Mouse (Mus musculus): Measurements from ENCODE around the gene Catsper2.
"Not testable (repeated sequence)": the region's sequence is repeated elsewhere in the genome, so short reads cannot be mapped to it uniquely, and the experiment has no call there.

The Catsper2 gene

DNA sequence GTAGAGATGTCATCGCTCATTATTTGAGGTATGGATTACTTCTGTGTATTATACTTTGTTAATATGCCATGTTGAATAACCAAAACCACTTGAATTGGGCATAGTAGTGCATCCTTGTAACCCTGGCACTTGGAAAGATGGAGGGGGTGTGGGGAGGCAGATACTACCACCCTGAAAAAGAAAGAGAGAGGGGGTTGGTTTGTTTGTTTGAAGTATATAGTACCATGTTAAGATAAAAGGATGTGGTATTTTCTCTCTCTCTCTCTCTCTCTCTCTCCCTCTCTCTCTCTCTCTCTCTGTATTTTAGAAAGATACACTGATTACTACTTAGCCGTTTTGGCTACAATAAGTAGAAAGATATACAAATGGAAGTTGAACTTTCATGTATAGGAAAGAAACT is 12.3 kb upstream of the Catsper2 start:
- DNase-seq, result no peak

DNA sequence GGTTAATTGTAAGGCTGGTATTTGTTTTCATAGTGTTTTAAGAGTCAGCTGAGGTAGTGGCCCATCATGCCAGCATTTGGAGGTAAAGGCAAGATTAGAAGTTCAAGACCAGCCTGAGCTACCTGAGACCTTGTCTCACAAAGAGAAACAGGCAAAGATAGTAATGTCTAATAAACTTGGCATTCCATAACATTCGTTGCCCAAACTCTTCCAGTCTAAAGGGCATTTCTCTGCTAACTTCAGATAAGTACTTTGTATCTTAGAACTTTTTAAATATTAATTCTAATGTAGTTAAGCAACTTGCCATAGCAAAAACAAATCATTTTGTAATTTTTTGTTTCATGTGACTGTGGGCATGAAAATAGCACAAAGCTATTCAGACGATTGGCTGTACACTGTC is 9.6 kb upstream of the Catsper2 start:
- no peak for DNase-seq

DNA sequence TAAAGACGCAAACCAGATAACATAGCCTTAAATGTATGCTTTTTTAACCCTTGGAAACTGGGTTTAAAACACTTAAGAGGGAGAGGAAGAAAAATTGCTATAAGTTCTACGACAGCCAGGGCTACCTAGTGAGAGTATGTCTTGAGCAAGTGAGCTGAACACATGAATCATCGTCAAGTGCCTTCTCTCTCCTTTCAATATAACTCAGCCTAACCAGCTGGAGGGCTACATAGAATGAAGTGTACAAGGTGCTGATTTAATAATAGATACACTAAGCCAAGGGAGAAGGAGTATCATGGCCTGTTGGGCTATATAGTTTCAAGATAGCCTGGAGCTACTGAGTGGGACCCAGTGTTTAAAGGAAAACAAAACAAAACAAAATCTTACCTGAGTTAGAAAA is 4.9 kb upstream of the Catsper2 start:
- no peak for DNase-seq

DNA sequence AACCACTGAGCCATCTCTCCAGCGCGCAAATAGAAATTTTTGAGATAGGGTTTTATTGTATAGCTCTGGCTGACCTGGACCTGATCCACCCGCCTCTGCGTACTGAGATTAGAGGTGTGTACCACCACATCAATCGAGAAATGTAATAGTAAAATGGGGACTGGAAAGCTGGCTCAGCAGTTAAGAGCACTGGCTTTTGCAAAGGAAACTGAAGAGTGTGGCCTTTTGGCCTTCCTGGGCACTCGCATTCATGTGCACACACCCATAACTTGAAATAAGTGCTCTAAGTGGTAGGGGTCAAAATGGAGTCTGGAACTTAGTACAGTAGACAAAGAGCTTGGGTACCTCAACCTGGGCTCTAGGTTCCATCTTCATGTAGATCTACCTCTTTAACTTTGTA is 2.8 kb upstream of the Catsper2 start:
- DNase-seq, result no peak

DNA sequence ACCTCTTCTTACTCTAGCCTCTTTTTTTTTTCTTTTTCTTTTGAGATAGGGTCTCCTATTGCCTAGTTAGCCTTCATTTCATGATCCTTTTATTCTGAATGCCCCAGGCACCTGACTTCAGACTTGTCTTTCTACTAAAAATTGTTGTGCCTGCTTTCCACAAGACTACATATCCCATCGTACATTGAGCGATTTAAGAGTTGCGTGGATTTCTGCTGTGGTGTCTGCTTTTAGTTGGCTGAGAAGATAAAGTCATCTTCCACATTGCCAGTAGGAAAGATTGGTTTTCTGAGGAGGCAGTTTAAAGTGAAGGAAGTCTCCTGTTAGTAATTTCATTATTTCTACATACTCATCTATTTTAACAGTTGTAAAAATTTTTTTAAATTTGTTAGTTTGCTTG is 2.0 kb upstream of the Catsper2 start:
- DNase-seq, result no peak

DNA sequence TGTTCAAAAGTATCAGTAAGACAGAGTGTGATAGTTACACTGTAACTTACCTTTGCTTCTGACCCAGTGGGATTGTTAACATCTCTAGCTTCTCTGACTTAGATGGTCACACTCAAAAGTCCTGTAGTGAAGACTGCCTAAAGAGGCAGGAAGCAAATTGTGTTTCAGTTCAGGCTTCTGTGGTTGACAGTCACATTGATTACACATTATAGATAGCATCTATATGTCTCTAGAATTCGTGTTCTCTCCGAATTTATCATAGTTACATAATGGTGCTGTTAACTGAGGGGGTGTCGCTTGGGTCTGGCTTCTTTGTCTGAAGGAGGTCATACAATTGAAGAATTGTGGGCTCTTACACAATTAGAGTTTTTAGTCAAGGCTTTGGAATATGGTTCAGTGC is 1.5 kb upstream of the Catsper2 start:
- DNase-seq, result no peak

DNA sequence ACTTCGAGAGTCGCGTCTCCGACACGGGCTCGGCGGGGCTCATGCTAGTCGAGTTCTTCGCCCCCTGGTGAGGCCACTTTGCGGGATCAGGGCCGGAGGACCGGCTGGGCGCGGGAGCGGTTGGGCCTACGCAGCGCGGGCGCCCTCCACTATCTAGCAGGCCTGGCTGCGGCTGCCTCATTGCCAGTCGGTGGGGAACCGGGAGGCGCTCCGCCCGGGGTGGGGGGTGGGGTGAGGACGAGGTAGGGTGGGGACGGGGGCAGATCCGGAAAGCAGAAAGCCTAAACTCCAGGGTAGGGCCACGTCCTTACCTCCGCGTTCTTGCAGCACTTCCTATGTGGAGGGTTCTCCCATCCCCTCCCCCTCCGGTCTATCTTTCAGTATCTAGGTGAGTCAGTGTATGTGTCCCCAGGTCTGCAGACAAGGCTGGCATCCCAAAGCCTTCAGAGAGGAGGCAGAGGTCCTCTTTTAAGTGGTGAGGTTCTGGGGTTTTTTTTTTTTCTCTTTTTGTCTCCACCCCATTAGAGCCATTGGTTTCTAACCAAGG is 620 bp upstream of the Catsper2 start:
- peak in 1 of 2 experiments; percentile 46 for DNase-seq

DNA sequence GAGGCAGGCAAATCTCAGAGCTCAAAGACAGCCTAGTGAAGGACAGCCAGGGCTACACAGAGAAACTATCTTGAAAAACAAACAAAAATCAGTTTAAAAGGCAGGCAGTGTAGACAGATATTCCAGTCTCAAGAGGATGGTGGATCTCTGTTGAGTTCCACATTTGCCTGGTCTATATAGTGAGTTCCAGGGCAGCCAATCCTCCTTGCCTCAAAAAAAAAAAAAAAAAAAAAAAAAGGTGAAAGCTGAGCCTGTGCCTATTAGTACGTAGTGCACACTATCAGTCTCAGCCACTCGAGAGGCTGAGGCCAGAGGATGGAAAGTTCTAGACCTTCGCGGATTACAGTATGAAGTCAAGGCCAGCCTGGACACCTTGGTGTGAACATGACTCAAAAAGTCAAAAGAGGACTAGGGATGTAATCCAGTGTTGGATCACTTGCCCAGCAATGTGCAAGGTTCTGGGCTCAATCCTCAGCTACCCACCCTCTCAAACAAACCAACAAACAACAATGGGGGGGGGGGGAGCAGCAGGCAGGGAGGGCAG is 677 bp downstream of the Catsper2 start:
- peak in 1 of 2 experiments; percentile 14 for DNase-seq

DNA sequence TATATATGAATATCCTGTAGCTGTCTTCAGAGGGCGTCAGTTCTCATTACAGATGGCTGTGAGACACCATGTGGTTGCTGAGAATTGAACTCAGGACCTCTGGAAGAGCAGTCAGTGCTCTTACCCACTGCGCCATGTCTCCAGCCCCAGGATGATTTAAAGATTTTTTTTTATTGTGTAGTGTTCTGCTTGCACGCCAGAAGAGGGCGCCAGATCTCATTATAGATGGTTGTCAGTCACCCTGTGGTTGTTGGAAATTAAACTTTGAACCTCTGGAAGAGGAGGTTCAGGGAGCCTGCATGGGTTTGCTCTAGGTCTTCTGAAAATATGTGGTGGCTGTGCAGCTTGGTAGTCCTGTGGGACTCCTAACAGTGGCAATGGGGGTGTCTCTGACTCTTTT is 5.4 kb downstream of the Catsper2 start:
- DNase-seq, result peak; percentile 25 to 56

DNA sequence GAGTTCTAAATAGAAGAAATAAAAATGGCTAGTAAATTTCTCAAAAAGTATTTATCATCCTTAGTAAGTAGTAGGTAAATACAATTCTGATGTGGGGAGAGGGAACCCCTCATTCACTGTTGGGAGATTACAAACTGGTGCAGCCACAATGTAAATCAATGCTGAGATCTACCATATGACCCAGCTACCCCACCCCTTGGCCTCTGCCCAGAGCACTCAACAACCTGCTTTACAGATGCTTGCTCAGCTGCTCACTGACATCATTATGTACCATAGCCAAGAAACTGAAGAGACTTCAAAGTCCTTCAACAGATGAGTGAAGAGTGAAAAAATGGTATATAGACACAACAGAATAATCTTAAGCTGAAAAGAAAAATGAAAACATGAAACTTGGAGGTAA is 10.3 kb downstream of the Catsper2 start:
- no peak for DNase-seq

DNA sequence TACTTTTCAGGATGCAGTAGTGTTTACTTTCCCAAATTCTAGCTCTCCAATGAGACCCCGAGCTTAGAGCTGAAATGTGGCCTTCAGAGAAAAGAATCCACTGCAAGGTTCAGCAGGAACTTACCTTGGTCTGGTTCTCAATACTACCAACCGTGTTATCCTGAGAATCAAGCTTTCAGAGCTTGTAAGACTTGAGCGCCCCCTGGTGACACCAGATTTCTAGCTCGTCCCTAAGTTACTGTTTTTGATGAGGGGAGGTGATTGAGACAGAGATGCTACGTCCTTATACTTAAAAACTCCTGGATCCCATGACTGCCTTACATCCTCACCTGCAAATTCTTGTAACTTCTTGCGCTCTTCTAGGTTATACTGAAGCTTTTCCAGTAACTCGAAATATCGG is 17.0 kb downstream of the Catsper2 start:
- DNase-seq, result peak; percentile 91 to 92

DNA sequence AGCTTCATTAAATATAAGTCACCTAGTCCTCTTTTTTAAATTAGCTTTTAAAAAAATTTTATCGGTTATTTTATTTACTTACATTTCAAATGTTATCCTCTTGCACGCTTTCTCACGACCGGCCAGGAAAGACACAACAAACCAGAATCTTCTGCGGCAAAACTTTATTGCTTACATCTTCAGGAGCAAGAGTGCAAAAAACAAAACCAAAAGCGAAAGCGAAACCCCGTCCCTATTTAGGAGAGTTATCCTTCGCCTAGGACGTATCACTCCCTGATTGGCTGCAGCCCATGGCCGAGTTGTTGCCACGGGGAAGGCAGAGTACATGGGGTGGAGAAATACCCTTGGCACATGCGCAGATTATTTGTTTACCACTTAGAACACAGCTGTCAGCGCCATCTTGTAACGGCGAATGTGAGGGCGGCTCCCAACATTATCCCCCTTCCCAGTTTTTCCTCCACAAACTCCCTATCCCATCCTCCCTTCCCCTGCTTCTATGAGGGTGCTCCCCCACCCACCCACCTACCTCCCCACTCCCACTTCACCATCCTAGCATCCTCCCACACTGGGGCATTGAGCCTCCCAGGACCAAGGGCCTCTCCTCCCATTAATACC is 26.5 kb downstream of the Catsper2 start, which contains the start of gene Strc:
Gene Strc, minus strand, starts transcription at position 208 of the 615 bp plus-strand sequence.
- not testable (repeated sequence) for DNase-seq

DNA sequence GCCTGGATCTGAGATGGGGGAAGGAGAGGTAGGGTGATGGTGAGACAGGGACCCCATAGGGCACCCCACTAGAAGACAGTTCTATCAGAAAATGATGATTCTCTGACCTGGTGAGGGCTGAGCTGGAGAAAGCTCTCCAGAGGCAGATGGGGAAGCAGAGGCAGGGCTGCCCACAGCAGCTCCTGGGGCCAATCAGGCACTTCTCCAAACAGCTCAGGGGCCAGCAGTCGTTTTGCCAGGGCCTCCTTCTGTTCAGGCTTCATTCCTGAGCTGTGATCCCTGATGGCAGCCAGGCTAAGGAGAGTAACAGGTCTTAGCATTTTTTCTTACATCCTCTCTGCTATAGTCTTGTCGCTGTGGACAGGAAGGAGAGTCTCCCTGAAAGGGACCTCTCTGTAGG is 38.8 kb downstream of the Catsper2 start:
- DNase-seq, result no peak

DNA sequence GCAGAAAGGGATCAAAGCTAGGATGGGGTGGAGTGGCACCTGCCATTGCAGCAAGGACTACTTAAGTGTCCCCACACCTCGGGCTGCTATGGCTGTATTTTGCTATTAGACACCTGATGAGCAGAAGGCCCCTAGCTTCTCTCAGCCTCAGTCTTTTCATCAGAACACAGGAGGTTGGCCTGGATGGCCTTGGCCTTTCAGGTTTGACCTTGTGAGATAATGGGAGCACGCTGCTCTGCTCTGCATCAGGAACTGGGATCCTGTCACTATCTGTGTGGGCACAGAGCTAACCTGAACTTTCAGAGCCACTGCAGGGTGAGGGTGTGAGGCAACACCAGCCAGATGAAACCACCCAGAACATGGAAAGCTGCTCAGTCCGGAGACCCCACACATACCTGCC is 41.3 kb downstream of the Catsper2 start:
- DNase-seq, result no peak

DNA sequence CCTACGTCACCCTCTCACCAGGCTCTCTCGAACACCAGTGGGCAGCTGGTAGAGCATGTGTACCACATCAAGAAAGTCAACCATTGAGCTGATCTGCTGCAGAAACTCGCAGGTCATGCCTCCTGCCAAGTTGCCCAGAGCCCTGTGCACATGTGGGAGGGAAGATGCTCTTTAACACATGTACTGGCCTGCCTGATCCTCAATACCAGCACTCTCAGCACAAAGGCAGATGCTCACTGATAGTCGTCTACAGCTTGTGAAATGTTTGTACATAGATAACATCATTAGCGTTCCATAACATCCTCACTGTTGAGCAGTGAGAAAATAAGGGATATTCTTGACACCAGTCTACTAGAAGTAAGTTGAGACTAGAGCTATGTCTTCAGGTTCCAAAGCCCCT is 42.7 kb downstream of the Catsper2 start:
- DNase-seq, result no peak

DNA sequence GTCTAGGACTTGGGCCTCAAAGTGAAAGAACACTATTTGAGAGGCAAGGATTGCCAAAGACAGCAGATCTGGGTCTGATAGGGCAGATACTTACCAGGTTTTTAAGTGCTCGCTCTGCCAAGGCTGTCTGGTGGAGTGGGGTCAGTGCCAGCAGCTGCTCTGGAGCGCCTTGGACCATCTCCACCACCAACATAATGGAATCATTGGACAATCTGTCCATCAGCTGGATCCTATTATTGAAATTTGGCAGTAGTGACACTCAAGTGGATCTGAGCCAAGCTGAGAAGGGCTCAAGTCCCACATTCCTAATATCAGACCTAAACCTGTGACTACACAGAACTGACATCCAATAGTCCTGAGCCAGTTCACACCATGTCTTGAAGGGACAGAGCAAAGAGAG is 44.8 kb downstream of the Catsper2 start:
- DNase-seq, result peak; percentile 44 to 45

DNA sequence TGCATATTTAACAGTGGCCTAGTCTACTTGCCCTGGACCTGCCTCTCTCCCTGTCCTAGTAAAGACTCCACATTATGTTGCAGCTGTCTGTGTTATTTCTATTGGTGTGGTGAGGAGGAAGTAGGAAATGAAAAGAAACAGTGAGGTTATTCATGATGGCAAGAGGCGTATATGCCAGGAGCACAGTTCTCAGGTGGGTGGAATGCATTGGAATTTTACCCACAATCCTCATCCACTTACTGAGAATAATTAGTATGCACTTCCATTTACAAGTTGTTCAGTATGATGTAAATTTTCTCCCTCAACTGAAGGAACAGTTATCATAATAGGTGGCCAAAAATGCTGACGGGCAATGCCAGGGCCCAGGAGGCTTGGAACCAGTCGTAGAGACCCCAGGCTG is 49.9 kb downstream of the Catsper2 start:
- DNase-seq, result no peak

DNA sequence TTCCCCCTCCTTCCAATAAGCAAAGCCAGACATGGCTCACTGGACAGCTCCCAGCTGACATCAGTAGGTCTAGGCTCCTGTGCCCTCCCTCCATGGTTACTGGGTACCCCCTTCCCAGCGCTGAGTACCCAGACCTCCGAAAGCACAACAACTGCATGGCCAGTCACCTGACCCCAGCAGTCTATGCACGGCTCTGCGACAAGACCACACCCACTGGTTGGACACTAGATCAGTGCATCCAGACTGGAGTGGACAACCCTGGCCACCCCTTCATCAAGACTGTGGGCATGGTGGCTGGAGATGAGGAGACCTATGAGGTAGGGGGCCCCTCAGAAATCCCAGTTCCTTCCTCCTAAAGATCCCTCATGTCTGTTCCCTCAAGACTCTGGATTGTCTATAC is 54.1 kb downstream of the Catsper2 start:
- DNase-seq, result peak; percentile 34 to 43

DNA sequence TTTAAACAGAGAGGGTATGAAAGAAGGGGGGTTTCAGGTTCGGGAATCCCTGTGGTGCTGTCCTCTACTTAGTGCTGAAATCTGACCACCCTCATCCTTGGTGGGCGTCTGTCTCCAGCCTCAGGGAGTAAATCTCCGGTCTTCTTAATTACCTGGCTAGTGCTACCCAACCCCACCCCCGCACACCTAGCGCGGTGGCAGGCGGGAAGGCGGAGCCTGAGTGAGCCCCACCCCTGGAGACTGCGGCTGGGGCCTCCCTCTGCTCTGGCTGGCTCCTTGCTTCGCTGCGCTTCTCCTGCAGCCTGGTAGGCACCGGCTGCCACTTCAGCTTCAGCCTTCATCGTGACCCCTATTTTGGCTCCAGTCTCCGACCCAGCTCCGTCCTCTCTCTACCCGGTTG is 55.2 kb downstream of the Catsper2 start:
- peak; percentile 94 to 96 for DNase-seq

DNA sequence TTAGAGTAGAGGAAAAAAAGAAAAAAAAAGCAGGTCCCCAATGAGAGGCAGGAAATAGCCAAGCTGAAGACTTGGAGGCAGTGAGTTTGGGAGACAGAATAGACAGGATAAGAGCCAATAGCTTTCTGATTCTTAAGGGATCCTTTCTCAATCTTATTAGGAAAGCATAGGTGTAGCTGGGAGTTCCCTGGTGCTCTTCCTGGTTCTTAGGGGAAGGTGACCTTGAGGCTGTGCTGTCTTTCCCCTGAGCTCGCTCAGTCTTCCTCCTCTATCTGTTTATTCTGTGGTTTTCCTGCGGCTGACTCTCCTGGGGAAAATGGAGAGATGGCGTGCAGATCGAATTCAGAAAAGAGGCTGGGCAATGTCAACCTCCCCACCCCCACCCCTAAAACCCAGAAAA is 55.6 kb downstream of the Catsper2 start:
- DNase-seq, result no peak

DNA sequence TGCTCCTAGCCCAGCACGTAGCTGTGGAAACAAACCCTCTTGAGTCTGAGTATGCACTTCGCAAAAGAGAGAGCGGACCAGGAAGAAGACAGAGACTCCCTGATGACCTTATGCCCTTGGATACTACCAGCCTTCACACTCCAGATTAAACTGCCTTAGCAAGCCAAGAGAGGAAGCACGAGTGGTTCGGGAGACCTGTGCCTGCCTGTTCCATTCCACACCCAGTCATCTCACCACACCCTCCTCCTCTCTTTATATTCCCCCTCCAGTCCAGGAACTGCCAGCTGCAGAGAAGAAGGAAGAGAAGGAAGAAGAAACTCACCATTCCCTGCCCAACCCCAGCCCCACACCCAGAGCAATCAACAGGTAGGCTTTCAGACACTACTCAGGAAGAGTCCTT is 56.1 kb downstream of the Catsper2 start, which contains the start of gene Ckmt1:
Gene Ckmt1, plus strand, starts transcription at position 221 of the 400 bp plus-strand sequence.
- DNase-seq, result peak in 1 of 2 experiments; percentile 15

DNA sequence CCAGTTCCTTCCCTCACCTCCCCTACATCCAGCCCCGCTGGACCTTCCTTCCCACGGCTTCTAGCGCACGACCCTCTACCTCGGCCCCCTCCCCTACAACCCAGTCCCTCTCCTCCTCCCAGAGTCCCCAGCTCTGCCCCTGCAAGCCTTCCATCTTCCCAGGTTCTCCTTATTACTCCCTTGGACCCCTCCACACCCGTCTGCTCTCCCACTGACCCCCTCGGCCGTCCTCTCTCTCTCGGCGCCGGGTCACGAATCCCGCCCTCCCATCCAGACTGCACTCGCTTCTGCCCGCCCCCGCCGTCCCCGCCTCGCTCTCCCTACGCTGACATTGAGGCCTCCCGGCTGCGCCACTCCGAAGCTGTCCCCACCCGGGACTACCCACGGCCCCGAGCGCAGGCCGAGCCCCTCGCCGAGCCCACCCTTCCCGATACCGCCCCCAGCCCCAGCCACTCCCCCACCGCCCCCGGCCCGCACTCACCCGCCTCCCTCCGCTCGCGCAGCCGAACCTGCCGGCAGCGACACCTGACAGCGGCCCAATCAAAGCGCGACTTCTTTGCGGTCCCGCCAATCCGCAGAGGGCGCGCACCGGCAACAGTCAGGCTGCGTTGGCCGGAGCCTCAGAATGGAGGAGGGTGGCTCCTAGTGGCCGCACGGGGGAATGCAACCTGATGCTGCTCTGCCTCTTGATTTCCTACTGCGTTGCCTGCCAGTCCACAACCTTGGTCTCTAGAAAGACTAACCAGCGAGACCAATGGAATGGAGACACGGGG is 58.6 kb downstream of the Catsper2 start, which contains the start of gene Ppip5k1:
Gene Ppip5k1, minus strand, starts transcription at position 577 of the 773 bp plus-strand sequence.
- peak; percentile 99 for DNase-seq

DNA sequence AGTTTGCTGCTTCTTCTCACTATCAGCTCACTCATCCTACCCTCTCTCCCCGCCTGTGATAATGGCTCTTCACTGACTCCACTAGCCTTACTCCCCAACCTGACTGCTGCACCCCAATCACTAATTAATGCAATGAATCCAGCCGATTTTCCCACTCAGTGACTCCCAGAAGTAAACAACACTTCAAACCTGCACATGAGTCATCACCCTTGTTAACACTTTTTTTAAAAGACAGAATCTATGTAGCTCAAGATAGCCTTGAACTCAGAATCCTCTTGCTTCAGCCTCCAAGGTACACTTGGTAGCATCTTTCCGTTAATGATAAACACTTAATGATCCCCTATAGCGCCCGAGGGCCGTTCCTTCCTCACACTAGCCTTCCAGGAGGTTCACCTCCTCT is 59.2 kb downstream of the Catsper2 start:
- DNase-seq, result peak in 1 of 2 experiments; percentile 10

DNA sequence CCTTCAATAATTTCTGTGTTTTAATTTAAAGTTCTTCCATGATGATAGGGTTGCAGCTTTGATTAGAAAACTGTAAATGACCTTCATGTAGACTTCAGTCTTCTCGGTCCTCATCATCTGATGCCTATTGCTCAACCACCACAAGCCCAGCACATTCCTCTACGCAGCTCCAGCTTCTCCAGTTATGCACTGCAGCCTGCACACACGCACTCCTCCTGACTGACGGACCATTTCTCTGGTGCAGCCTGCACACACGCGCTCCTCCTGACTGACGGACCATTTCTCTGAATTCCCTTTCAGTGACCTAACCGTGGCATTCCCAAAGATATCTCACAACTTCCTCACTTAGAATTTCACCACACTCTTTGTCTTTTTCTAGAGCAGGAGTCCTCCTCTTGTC is 60.4 kb downstream of the Catsper2 start:
- DNase-seq, result no peak
